Mouse (Mus musculus): ENCODE results near the gene 4932414N04Rik. TPM values are rescaled to one million over a fixed set of nuclear protein-coding genes. Genes with fewer than 3 reads are reported as not detected.
"Not testable (repeated sequence)": the region's sequence is repeated elsewhere in the genome, so short reads cannot be mapped to it uniquely, and the experiment has no call there.

Gene 4932414N04Rik
- polyA plus RNA-seq, 2 experiments: not detected

GRCm38 (mm10) chr2:68756793-68757192, 100.5 kb downstream of the 4932414N04Rik start:
- ATAC-seq (ENCODE audit: insufficient read depth) (no peak), DNase-seq (ENCODE audit: low read depth in 3 of 3, low spot score in 3 of 3) (no peak)
- no peak for TF ChIP-seq EP300 (IDR thresholded peaks at IDR 0.05; ENCODE audit: low read depth)
- peak; percentile 48 for TF ChIP-seq CTCF (IDR thresholded peaks at IDR 0.05; ENCODE audit: low read depth)
- 20% methylated on average over 6 of the region's 6 CpGs for WGBS (ENCODE audit: insufficient replicate concordance)
- H3K9ac ChIP-seq (replicated peaks): no peak overlapping the region
- H3K9me3 ChIP-seq (ENCODE audit: control insufficient read depth, low read length): no peaks in the 10 kb centered on the region
- H3K36me3 ChIP-seq (replicated peaks; ENCODE audit: control insufficient read depth, insufficient read depth, low read depth): no peaks in the 10 kb centered on the region
- H3K4me1 ChIP-seq (replicated peaks; ENCODE audit: control insufficient read depth in 2 of 2, insufficient read depth in 2 of 2, low read length in 1 of 2): no peaks in the 10 kb centered on the region
- no peak overlapping the region for H3K4me3 ChIP-seq (ENCODE audit: insufficient read depth in 1 of 2, low read depth in 2 of 2, low read length in 2 of 2)
- no peaks in the 10 kb centered on the region for H3K27me3 ChIP-seq (ENCODE audit: control insufficient read depth, insufficient read depth, low read length)
- H3K27ac ChIP-seq: no peak overlapping the region
- no peak overlapping the region for H3K4me2 ChIP-seq (ENCODE audit: low read depth)

DNA sequence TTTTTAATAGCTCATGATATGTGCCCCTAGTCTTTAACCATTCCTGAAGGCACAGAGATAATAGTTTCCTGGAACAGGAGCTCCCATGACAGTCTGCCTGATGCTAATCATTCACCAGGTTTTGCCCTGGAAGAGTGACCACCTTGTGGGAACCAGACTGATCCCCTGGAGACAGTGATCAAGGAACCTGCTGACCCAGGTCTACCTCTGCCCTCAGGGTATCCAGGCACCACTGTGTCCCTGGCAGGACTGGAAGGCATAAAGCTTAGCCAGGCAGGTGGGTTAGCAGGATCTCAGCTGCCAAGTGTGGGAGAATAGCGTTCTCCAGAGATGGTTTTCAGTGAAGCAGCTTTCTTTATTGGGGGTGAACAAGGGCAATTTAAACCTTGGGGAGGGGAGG, 109.1 kb downstream of the 4932414N04Rik start:
- no peak for ATAC-seq (ENCODE audit: insufficient read depth)
- H3K4me1 ChIP-seq (replicated peaks; ENCODE audit: control insufficient read depth in 2 of 2, insufficient read depth in 2 of 2, low read length in 1 of 2): no peaks in the 10 kb centered on the region
- WGBS (ENCODE audit: insufficient replicate concordance): 46% methylated on average over 1 of the region's 1 CpGs

DNA sequence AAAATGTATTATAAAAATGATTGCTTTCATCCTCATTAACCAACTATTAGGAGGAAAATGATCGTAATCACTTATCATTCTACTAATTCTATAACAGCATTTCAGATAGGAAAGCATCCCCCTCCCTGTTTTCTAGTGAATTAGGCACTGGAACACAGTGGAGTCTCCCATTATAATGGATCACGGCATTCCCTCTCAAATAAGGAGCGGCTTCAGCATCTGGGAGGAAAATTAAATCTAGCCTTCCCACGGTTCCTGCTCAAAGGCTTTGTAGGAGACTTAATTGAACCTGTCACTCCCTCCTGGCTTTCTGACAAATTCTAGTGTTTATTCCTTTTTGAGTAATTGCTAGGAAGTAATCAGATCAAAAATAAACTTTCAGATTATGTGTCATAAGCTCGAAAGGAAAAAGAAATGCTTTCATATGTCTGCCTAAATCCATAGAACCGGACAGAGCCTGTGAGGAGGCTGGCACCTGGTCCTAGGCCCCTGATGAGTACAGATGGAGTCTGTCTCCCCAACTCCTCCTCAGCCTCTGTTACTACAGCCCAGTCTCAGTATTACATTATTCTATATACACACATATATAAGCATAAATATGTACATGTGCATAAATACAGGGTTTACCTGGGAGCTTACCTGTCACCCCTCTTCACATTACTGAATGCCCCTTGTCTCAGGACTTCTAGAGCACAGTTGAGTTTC, 111.1 kb downstream of the 4932414N04Rik start:
- WGBS (ENCODE audit: insufficient replicate concordance): 63% methylated on average over 6 of the region's 6 CpGs
- ATAC-seq (ENCODE audit: insufficient read depth) (no peak), DNase-seq (ENCODE audit: low read depth in 3 of 3, low spot score in 3 of 3) (no peak)
- no peak overlapping the region for H3K27ac ChIP-seq
- no peaks in the 10 kb centered on the region for H3K27me3 ChIP-seq (ENCODE audit: control insufficient read depth, insufficient read depth, low read length)
- H3K36me3 ChIP-seq (replicated peaks; ENCODE audit: control insufficient read depth, insufficient read depth, low read depth): no peaks in the 10 kb centered on the region
- no peaks in the 10 kb centered on the region for H3K9me3 ChIP-seq (ENCODE audit: control insufficient read depth, low read length)
- H3K4me2 ChIP-seq (ENCODE audit: low read depth): no peak overlapping the region
- no peak overlapping the region for H3K9ac ChIP-seq (replicated peaks)
- TF ChIP-seq CTCF (IDR thresholded peaks at IDR 0.05; ENCODE audit: low read depth): no peak
- no peak for TF ChIP-seq EP300 (IDR thresholded peaks at IDR 0.05; ENCODE audit: low read depth)
- H3K4me1 ChIP-seq (replicated peaks; ENCODE audit: control insufficient read depth in 2 of 2, insufficient read depth in 2 of 2, low read length in 1 of 2): no peaks in the 10 kb centered on the region
- no peak overlapping the region for H3K4me3 ChIP-seq (ENCODE audit: insufficient read depth in 1 of 2, low read depth in 2 of 2, low read length in 2 of 2)

More for the DNA sequence above, 109.1 kb downstream of the 4932414N04Rik start:
- no peak overlapping the region for H3K27ac ChIP-seq
- no peaks in the 10 kb centered on the region for H3K9me3 ChIP-seq (ENCODE audit: control insufficient read depth, low read length)
- no peak for TF ChIP-seq CTCF (IDR thresholded peaks at IDR 0.05; ENCODE audit: low read depth)
- no peak for TF ChIP-seq EP300 (IDR thresholded peaks at IDR 0.05; ENCODE audit: low read depth)
- H3K4me3 ChIP-seq (ENCODE audit: insufficient read depth in 1 of 2, low read depth in 2 of 2, low read length in 2 of 2): no peak overlapping the region
- no peak overlapping the region for H3K9ac ChIP-seq (replicated peaks)
- H3K27me3 ChIP-seq (ENCODE audit: control insufficient read depth, insufficient read depth, low read length): no peaks in the 10 kb centered on the region
- no peak for DNase-seq (ENCODE audit: low read depth in 3 of 3, low spot score in 3 of 3)
- no peak overlapping the region for H3K4me2 ChIP-seq (ENCODE audit: low read depth)
- H3K36me3 ChIP-seq (replicated peaks; ENCODE audit: control insufficient read depth, insufficient read depth, low read depth): no peaks in the 10 kb centered on the region

- TF ChIP-seq EP300 (IDR thresholded peaks at IDR 0.05; ENCODE audit: low read depth) (peak; percentile 39; the same call in 1 of the 2 replicates), CTCF (IDR thresholded peaks at IDR 0.05; ENCODE audit: low read depth) (no peak)
- Histone ChIP-seq H3K4me2 (ENCODE audit: low read depth) (peak overlapping the region; percentile 42), H3K4me3 (ENCODE audit: insufficient read depth in 1 of 2, low read depth in 2 of 2, low read length in 2 of 2) (peak overlapping the region in 1 of 2 experiments; percentile 19; a peak in 1 of 4 replicates), H3K36me3 (replicated peaks; ENCODE audit: control insufficient read depth, insufficient read depth, low read depth) (no peaks in the 10 kb centered on the region), H3K9ac (replicated peaks) (no peak overlapping the region), H3K9me3 (ENCODE audit: control insufficient read depth, low read length) (no peaks in the 10 kb centered on the region), H3K27ac (no peak overlapping the region), H3K27me3 (ENCODE audit: control insufficient read depth, insufficient read depth, low read length) (no peaks in the 10 kb centered on the region), H3K4me1 (replicated peaks; ENCODE audit: control insufficient read depth in 2 of 2, insufficient read depth in 2 of 2, low read length in 1 of 2) (peaks cover 0 to 9% of the 10 kb centered on the region in 2 experiments; a peak in 1 of 4 replicates)
- 8% methylated on average over 16 of the region's 16 CpGs for WGBS (ENCODE audit: insufficient replicate concordance)
- peak in 1 of 3 experiments; percentile 4 for DNase-seq (ENCODE audit: low read depth in 3 of 3, low spot score in 3 of 3)
- ATAC-seq (ENCODE audit: insufficient read depth): no peak
Observed at GRCm38 (mm10) chr2:68782268-68783132, 126.2 kb downstream of the 4932414N04Rik start.

DNA sequence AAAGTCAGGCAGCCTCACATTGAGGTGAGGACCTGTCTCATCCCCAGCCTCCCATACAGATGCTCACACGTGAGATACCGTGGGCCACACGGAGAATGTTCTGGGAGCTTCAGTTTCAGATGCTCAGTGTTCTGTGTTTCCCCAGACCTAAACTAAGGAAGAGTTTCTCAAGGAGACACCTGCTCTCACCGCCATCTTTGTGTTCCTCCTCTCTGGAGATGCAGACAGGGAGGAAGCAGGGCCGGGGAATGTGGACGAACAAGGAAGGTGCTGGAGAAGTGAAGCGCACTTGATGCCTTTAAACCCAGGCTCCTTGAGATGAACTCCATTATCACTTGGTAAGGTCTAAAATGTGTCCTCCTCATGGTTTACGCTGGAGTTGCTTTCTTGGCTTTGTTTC, 127.4 kb downstream of the 4932414N04Rik start:
- H3K4me2 ChIP-seq (ENCODE audit: low read depth); H3K27me3 ChIP-seq (ENCODE audit: control insufficient read depth, insufficient read depth, low read length); H3K9me3 ChIP-seq (ENCODE audit: control insufficient read depth, low read length); H3K4me1 ChIP-seq (replicated peaks; ENCODE audit: control insufficient read depth in 2 of 2, insufficient read depth in 2 of 2, low read length in 1 of 2); H3K9ac ChIP-seq (replicated peaks); ATAC-seq (ENCODE audit: insufficient read depth); H3K4me3 ChIP-seq (ENCODE audit: insufficient read depth in 1 of 2, low read depth in 2 of 2, low read length in 2 of 2); H3K27ac ChIP-seq; DNase-seq (ENCODE audit: low read depth in 3 of 3, low spot score in 3 of 3); H3K36me3 ChIP-seq (replicated peaks; ENCODE audit: control insufficient read depth, insufficient read depth, low read depth): not testable (repeated sequence)
- WGBS (ENCODE audit: insufficient replicate concordance): 79% methylated on average over 8 of the region's 8 CpGs

Measured in liver, embryonic 14.5 days (tissue).